Mouse (Mus musculus) brain, embryonic 14.5 days (tissue): Measurements from ENCODE around the gene Chmp2a.

Source experiments
- CTCF ChIP-seq: fragments of 200-500 bp; IDR thresholded peaks from 2 replicates; pipeline ENCODE4 v1.5.1; 2012; ENCODE audit warnings: inconsistent platforms, mild to moderate bottlenecking, moderate library complexity, borderline replicate concordance; ENCODE audit not compliant: insufficient read depth, insufficient read length; ENCODE audit errors: extremely low read depth
- POLR2A ChIP-seq: fragments of 200-500 bp; IDR thresholded peaks from 2 replicates; pipeline ENCODE4 v1.6.1; 2012; ENCODE audit warnings: mild to moderate bottlenecking, inconsistent platforms, borderline replicate concordance; ENCODE audit not compliant: poor library complexity, insufficient read depth, insufficient read length, severe bottlenecking; ENCODE audit errors: extremely low read depth

DNA sequence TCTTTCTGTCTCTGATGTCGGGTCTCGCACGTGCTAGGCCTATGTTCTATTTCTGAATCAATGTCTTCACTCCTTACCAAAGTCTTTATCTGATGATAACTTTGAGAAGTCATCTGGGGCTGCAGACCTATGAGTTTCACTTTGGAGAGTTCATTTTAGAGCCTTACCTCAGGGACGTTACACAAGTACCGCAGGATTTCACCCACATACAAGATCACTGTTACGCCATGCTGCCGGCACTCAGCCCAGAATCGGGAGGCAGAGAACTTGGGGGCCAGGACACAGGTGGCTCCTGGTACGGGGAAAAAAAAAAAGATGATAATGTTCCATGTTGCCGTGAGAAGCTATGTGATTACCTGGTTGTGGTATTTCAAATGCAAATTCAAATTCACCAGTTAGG lies 41.5 kb downstream of the Chmp2a start:
- TF ChIP-seq CTCF: no peak
- TF ChIP-seq POLR2A: no peak
